Mouse (Mus musculus): ENCODE measurements at regions not wholly inside any gene's neighbourhood (a gene's known extent, or its start where the extent isn't known, plus 50 kb on each side); places are given as distances from the start of the nearest gene placed in this dataset.

DNA sequence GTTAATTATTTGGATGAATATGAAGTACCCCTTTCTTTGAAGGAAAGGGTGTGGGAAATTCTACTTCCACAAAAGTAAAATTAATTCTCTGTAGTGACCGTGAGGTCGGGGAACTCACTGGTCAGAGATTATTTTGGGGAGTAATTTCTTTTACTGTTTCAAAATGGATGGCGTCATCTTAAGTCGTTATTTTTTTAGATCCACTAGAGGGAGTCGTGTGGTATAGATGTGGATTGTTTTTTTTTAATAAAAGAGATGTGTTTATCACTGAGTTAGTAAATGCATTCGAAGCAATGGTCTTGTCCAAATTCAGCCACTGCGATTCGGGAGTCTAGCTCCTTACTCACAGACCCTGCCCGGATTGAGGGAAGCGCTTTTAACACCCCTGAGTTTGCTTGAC is 100.8 kb upstream of the Lsm14a start:
- H3ac ChIP-seq (ENCODE audit: control insufficient read depth, insufficient read length, low read depth): no peak overlapping the region
- no peaks in the 10 kb centered on the region for H3K79me3 ChIP-seq (ENCODE audit: low read depth)
- H3K27me3 ChIP-seq (ENCODE audit: control insufficient read depth, insufficient read depth, insufficient read length): peaks cover 9% of the 10 kb centered on the region
- H3K4me3 ChIP-seq (ENCODE audit: insufficient read depth, poor library complexity, severe bottlenecking): no peak overlapping the region
- no peak for TF ChIP-seq MAX (IDR thresholded peaks at IDR 0.05)
- TF ChIP-seq CEBPB (IDR thresholded peaks at IDR 0.05; ENCODE audit: low read depth): no peak
- no peak for TF ChIP-seq FOSL1 (IDR thresholded peaks at IDR 0.05; ENCODE audit: insufficient read depth, low read length, poor library complexity, severe bottlenecking)
- TF ChIP-seq MYOG (IDR thresholded peaks at IDR 0.05; ENCODE audit: control insufficient read depth, extremely low read depth, insufficient read length): no peak
- TF ChIP-seq USF1 (IDR thresholded peaks at IDR 0.05; ENCODE audit: low read depth): no peak
- no peak for TF ChIP-seq MYOD1 (IDR thresholded peaks at IDR 0.05; ENCODE audit: control insufficient read depth, insufficient read length, low read depth)
- no peak for TF ChIP-seq CTCF (IDR thresholded peaks at IDR 0.05; ENCODE audit: control insufficient read depth, insufficient read depth, insufficient read length)
- no peaks in the 10 kb centered on the region for H3K79me2 ChIP-seq (ENCODE audit: control insufficient read depth, insufficient read depth)
- no peaks in the 10 kb centered on the region for H3K36me3 ChIP-seq (ENCODE audit: control insufficient read depth, insufficient read depth)

DNA sequence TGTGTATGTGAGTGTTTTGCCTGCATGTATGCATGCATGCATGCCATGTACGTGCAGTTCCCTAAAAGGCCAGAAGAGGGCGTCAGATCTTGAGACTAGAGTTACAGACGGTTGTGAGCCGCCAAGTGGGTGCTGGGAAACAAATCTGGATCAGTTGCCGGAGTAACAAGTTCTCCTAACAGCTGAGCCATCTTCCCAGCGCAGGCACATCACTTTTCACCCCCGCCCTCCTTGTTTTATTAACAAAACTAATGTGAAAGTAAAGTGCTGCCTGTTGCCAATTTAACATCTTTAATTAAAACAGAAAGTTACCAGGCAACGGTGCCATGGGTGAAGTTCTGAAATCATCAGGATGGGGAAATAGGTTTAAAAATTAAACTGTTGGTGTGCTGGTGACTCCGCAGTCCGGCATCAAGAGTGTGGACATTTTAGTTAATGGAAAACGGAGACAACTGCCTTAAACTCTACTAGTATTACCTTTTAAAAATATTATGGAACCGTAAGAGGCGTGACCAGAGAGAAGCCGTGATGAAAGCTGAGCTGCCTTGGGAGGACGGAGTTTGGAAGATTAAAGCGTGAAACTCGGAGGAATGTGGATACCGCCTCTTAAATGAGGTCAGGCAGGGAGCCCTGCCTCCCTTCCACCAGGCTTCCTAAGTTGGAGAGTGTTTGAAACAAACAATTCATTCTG is 91.9 kb upstream of the Lsm14a start:
- no peaks in the 10 kb centered on the region for H3K27me3 ChIP-seq (ENCODE audit: control insufficient read depth, insufficient read depth, insufficient read length)
- no peak overlapping the region for H3K4me3 ChIP-seq (ENCODE audit: insufficient read depth, poor library complexity, severe bottlenecking)
- H3K36me3 ChIP-seq (ENCODE audit: control insufficient read depth, insufficient read depth): no peaks in the 10 kb centered on the region
- no peaks in the 10 kb centered on the region for H3K79me2 ChIP-seq (ENCODE audit: control insufficient read depth, insufficient read depth)
- H3K79me3 ChIP-seq (ENCODE audit: low read depth): no peaks in the 10 kb centered on the region
- no peak overlapping the region for H3ac ChIP-seq (ENCODE audit: control insufficient read depth, insufficient read length, low read depth)
- no peak for TF ChIP-seq USF1 (IDR thresholded peaks at IDR 0.05; ENCODE audit: low read depth)
- TF ChIP-seq FOSL1 (IDR thresholded peaks at IDR 0.05; ENCODE audit: insufficient read depth, low read length, poor library complexity, severe bottlenecking): no peak
- TF ChIP-seq MYOG (IDR thresholded peaks at IDR 0.05; ENCODE audit: control insufficient read depth, extremely low read depth, insufficient read length): no peak
- TF ChIP-seq MYOD1 (IDR thresholded peaks at IDR 0.05; ENCODE audit: control insufficient read depth, insufficient read length, low read depth): no peak
- no peak for TF ChIP-seq CTCF (IDR thresholded peaks at IDR 0.05; ENCODE audit: control insufficient read depth, insufficient read depth, insufficient read length)
- no peak for TF ChIP-seq CEBPB (IDR thresholded peaks at IDR 0.05; ENCODE audit: low read depth)
- no peak for TF ChIP-seq MAX (IDR thresholded peaks at IDR 0.05)

DNA sequence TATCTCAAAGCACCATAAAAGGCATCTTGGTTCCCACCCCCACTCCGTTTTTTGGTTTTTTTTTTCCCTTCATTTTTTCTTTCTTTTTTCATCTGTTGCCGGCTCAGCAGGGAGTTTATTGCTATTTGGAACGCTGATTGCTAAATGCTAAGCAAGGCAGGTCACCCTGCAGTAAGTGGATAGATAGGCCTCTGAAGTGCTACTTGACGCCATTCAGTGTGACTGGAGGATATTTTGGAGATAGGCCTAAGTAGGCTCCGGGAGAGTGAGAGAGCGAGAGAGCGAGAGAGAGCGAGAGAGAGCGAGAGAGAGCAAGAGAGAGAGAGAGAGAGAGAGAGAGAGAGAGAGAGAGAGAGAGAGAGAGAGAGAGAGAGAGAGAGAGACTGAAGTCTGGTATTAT is 90.3 kb upstream of the Lsm14a start:
- Histone ChIP-seq H3K79me3 (ENCODE audit: low read depth) (no peaks in the 10 kb centered on the region), H3ac (ENCODE audit: control insufficient read depth, insufficient read length, low read depth) (no peak overlapping the region), H3K4me3 (ENCODE audit: insufficient read depth, poor library complexity, severe bottlenecking) (no peak overlapping the region), H3K79me2 (ENCODE audit: control insufficient read depth, insufficient read depth) (no peaks in the 10 kb centered on the region), H3K36me3 (ENCODE audit: control insufficient read depth, insufficient read depth) (no peaks in the 10 kb centered on the region), H3K27me3 (ENCODE audit: control insufficient read depth, insufficient read depth, insufficient read length) (peaks cover 3% of the 10 kb centered on the region)
- TF ChIP-seq MYOD1 (IDR thresholded peaks at IDR 0.05; ENCODE audit: control insufficient read depth, insufficient read length, low read depth) (no peak), MYOG (IDR thresholded peaks at IDR 0.05; ENCODE audit: control insufficient read depth, extremely low read depth, insufficient read length) (no peak), FOSL1 (IDR thresholded peaks at IDR 0.05; ENCODE audit: insufficient read depth, low read length, poor library complexity, severe bottlenecking) (no peak), MAX (IDR thresholded peaks at IDR 0.05) (no peak), CTCF (IDR thresholded peaks at IDR 0.05; ENCODE audit: control insufficient read depth, insufficient read depth, insufficient read length) (no peak), CEBPB (IDR thresholded peaks at IDR 0.05; ENCODE audit: low read depth) (no peak), USF1 (IDR thresholded peaks at IDR 0.05; ENCODE audit: low read depth) (no peak)

DNA sequence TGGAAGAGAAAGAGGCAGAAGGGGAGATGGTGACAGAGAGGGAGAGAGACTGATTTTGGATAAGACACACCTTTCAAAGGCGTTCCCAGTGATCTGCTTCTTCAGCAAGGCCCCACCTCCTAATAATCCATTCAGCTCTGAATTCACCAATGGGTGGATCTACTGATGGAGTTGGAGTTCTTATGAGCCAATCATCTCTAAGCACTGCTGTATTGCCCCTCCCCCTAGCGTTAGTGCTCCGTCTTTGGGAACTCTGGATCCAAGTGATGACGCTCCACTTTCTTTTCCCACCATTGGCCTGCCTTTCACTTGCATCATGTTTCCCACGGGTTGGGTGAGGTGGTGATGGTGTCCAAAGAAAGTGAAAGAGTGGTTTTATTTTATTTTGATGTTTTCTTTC is 87.7 kb upstream of the Lsm14a start:
- Histone ChIP-seq H3K79me2 (ENCODE audit: control insufficient read depth, insufficient read depth) (no peaks in the 10 kb centered on the region), H3K79me3 (ENCODE audit: low read depth) (no peaks in the 10 kb centered on the region), H3K36me3 (ENCODE audit: control insufficient read depth, insufficient read depth) (no peaks in the 10 kb centered on the region), H3K27me3 (ENCODE audit: control insufficient read depth, insufficient read depth, insufficient read length) (peaks cover 3% of the 10 kb centered on the region), H3K4me3 (ENCODE audit: insufficient read depth, poor library complexity, severe bottlenecking) (no peak overlapping the region), H3ac (ENCODE audit: control insufficient read depth, insufficient read length, low read depth) (no peak overlapping the region)
- no peak for TF ChIP-seq USF1 (IDR thresholded peaks at IDR 0.05; ENCODE audit: low read depth)
- no peak for TF ChIP-seq CEBPB (IDR thresholded peaks at IDR 0.05; ENCODE audit: low read depth)
- TF ChIP-seq MYOD1 (IDR thresholded peaks at IDR 0.05; ENCODE audit: control insufficient read depth, insufficient read length, low read depth): no peak
- TF ChIP-seq FOSL1 (IDR thresholded peaks at IDR 0.05; ENCODE audit: insufficient read depth, low read length, poor library complexity, severe bottlenecking): no peak
- TF ChIP-seq CTCF (IDR thresholded peaks at IDR 0.05; ENCODE audit: control insufficient read depth, insufficient read depth, insufficient read length): no peak
- TF ChIP-seq MYOG (IDR thresholded peaks at IDR 0.05; ENCODE audit: control insufficient read depth, extremely low read depth, insufficient read length): no peak
- TF ChIP-seq MAX (IDR thresholded peaks at IDR 0.05): no peak

DNA sequence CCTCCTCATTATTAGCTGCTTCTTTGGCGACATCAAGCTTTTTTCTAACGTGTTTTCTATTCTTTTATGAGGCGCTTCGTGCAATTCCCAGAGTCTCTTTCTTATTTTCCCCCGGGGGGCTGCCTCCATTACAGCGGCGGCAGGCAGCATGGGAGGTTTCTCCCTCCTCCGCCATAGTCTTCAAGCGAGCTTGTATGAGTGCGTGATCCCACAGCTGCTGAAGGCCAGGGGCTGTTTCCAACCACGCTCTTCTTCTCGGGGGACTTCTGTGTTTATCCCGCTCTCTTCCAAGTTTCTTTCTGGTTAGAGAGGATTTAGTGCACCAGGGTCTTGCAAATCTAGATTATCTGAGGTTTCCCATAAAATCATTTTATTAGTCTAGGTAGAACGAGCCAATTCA is 77.9 kb upstream of the Lsm14a start:
- Histone ChIP-seq H3K27me3 (ENCODE audit: control insufficient read depth, insufficient read depth, insufficient read length) (no peaks in the 10 kb centered on the region), H3K79me3 (ENCODE audit: low read depth) (no peaks in the 10 kb centered on the region), H3K36me3 (ENCODE audit: control insufficient read depth, insufficient read depth) (no peaks in the 10 kb centered on the region), H3K4me3 (ENCODE audit: insufficient read depth, poor library complexity, severe bottlenecking) (no peak overlapping the region), H3ac (ENCODE audit: control insufficient read depth, insufficient read length, low read depth) (no peak overlapping the region), H3K79me2 (ENCODE audit: control insufficient read depth, insufficient read depth) (no peaks in the 10 kb centered on the region)
- TF ChIP-seq MAX (IDR thresholded peaks at IDR 0.05) (no peak), CTCF (IDR thresholded peaks at IDR 0.05; ENCODE audit: control insufficient read depth, insufficient read depth, insufficient read length) (no peak), MYOD1 (IDR thresholded peaks at IDR 0.05; ENCODE audit: control insufficient read depth, insufficient read length, low read depth) (no peak), USF1 (IDR thresholded peaks at IDR 0.05; ENCODE audit: low read depth) (no peak), MYOG (IDR thresholded peaks at IDR 0.05; ENCODE audit: control insufficient read depth, extremely low read depth, insufficient read length) (no peak), FOSL1 (IDR thresholded peaks at IDR 0.05; ENCODE audit: insufficient read depth, low read length, poor library complexity, severe bottlenecking) (no peak), CEBPB (IDR thresholded peaks at IDR 0.05; ENCODE audit: low read depth) (no peak)
